Mouse (Mus musculus): ENCODE data around the gene Actr5. TPM values are rescaled to one million over a fixed set of nuclear protein-coding genes. Genes with fewer than 3 reads are reported as not detected.

Actr5 gene
- polyA plus RNA-seq, 1 experiment: 18.9 TPM

DNA sequence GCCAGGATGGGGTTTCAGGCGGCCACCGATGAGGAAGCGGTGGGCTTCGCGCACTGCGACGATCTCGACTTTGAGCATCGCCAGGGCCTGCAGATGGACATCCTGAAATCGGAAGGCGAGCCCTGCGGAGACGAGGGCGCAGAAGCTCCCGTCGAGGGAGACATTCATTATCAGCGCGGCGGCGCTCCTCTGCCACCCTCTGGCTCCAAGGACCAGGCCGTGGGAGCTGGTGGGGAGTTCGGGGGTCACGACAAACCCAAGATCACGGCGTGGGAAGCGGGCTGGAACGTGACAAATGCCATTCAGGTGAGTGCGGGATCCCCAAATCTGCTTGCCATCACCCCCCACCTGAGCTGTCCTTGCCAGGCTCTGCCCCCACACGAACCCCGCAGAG lies 13.4 kb upstream of the Actr5 start:
- no peak for TF ChIP-seq GATA1 (IDR thresholded peaks at IDR 0.05; ENCODE audit: low read length)

DNA sequence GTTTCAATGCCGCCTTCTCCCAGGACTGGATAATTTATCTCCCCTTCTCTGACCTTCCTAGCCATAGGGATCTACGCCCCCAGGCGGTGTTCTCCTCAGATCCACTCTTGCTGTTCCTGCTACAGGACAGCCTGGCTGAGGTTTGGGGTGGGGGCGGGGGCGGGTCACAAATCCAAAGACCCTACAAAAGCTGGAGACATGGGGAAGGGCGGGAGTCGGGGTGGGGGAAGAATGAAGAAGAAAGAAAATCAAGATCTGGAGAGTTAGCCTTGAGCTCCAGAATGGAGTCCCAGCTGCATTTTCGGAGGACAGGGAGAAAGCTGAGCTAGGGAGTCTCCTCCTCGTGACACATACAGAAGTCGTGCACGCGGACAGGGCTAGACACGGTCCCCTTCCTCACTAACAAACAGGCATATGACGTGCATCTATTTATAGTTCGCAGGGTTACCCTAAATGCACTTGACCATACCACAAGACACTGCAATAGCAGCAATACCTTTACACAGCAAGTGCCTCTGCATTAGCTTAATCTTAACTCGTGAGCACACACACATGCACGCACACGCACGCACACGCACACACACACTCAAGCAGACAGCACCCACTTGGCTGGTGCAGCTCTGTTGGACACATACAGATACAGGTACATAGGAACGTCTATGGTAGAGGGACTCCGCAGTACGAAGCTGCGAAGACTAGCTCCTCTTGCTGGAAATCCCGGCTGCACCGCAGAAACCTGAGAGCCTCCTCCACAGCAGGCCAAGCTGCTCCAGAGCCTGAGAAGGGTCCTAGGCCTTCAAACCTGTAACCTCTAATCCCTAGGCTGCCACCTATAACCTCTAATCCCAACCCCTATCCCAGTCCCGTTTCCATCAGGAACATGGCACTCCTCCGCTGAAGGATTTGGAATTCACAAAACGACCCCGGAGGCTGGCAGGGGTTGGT lies 12.7 kb upstream of the Actr5 start:
- TF ChIP-seq GATA1 (IDR thresholded peaks at IDR 0.05; ENCODE audit: low read length): no peak

GRCm38 (mm10) chr2:158612671-158613250 lies 11.9 kb upstream of the Actr5 start:
- TF ChIP-seq GATA1 (IDR thresholded peaks at IDR 0.05; ENCODE audit: low read length): no peak

DNA sequence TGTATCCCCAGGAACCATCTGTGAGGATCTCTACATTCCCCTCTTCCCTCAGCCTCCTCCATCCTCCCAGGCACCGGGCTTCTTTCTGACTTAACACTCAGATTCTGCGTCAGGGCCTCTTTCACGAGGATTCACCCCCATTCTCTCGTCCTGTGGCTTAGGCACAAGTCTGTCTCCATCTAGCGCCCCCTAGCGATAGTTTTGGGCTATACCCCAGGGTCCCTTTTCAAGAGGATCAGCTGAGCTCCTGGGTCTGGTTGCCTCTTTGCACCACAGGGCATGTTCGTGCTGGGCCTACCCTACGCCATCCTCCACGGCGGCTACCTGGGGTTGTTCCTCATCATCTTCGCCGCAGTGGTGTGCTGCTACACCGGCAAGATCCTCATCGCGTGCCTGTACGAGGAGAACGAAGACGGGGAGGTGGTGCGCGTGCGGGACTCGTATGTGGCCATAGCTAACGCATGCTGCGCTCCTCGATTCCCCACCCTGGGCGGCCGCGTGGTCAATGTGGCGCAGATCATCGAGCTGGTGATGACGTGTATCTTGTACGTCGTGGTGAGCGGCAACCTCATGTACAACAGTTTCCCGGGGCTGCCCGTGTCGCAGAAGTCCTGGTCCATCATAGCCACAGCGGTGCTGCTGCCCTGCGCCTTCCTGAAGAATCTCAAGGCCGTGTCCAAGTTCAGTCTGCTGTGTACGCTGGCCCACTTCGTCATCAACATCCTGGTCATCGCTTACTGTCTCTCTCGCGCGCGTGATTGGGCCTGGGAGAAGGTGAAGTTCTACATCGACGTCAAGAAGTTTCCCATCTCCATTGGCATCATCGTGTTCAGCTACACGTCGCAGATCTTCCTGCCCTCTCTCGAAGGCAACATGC lies 10.9 kb upstream of the Actr5 start:
- TF ChIP-seq GATA1 (IDR thresholded peaks at IDR 0.05; ENCODE audit: low read length): no peak

- no peak for TF ChIP-seq GATA1 (IDR thresholded peaks at IDR 0.05; ENCODE audit: low read length)
These were observed 10.2 kb upstream of the Actr5 start for GRCm38 (mm10) chr2:158614418-158614955.

DNA sequence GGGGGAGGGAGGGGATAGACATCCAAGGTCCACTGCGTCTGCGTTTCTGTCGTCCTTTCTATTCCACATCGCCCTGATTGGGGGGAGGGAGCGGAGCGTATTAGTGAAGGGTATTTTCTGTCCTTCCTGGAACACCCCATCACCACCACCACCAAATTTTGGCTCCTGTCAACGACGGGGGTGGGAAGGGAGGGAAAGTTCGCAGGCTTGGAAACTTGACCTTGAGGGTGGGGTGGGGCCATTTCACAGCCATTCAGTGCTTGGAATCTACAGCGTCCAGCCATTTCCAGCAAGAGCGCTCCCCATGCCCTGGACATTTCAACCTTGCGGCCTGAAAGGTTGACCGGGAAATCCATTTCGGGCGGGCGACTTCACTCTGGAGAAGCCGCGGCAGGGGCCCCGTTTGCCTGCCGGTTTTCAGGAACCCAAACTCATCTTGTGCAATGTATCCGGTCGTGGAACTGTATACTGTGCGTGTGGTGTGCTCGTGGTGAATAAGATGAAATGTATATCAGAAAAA lies 9.5 kb upstream of the Actr5 start:
- TF ChIP-seq GATA1 (IDR thresholded peaks at IDR 0.05; ENCODE audit: low read length): no peak

DNA sequence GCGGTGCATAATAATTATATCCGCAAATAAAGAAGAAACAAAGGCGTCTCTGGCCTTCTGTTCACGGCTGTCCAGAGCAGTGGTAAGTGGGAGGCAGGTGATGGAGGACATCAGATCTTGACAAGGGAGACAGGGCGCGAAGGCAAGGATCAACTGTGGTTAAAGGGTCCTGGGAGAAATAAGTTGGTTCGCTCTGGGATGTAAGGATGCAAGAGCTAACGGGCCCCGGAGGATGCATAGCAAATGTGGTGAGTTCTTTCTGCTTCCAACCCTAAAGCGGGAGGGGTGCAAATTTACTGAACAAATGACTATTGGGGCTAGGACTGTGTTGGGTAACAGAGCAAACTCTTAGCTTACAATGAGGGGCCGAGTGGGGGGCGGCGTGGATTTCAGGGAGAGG lies 9.0 kb upstream of the Actr5 start:
- TF ChIP-seq GATA1 (IDR thresholded peaks at IDR 0.05; ENCODE audit: low read length): no peak

DNA sequence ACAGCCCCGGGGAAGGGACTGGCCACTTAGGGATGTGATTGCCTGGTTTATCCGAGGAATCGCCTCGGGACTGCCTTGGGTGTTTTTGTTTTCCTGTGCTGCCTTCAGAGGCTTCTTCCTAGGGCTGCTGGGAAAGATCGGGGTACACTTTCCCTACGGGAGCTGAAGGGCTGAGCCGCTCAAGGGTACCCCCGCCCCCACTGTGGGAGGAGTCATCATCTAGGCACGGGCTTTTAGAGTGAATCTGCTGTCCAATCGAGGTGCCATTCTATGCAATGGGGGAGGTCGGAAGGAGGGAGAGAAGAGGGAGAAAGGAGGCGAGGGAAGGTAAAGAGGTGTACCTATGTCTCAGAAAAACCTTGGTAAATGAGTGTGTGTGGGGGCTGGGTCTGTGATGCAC lies 8.4 kb upstream of the Actr5 start:
- no peak for TF ChIP-seq GATA1 (IDR thresholded peaks at IDR 0.05; ENCODE audit: low read length)

- TF ChIP-seq GATA1 (IDR thresholded peaks at IDR 0.05; ENCODE audit: low read length): no peak
These were observed 7.9 kb upstream of the Actr5 start for GRCm38 (mm10) chr2:158616790-158617189.

GRCm38 (mm10) chr2:158625231-158625630 lies 543 bp downstream of the Actr5 start:
- TF ChIP-seq GATA1 (IDR thresholded peaks at IDR 0.05; ENCODE audit: low read length): no peak

GRCm38 (mm10) chr2:158625697-158626096 lies 1.0 kb downstream of the Actr5 start:
- no peak for TF ChIP-seq GATA1 (IDR thresholded peaks at IDR 0.05; ENCODE audit: low read length)

- no peak for TF ChIP-seq GATA1 (IDR thresholded peaks at IDR 0.05; ENCODE audit: low read length)
These were observed 4.2 kb downstream of the Actr5 start for GRCm38 (mm10) chr2:158628858-158629257.

GRCm38 (mm10) chr2:158629414-158629813 lies 4.7 kb downstream of the Actr5 start:
- no peak for TF ChIP-seq GATA1 (IDR thresholded peaks at IDR 0.05; ENCODE audit: low read length)

- no peak for TF ChIP-seq GATA1 (IDR thresholded peaks at IDR 0.05; ENCODE audit: low read length)
These were observed 7.2 kb downstream of the Actr5 start for GRCm38 (mm10) chr2:158631873-158632272.

- no peak for TF ChIP-seq GATA1 (IDR thresholded peaks at IDR 0.05; ENCODE audit: low read length)
These were observed 17.2 kb downstream of the Actr5 start for GRCm38 (mm10) chr2:158641869-158642268.

Data from G1E-ER4 (cell line).